Mouse (Mus musculus): ENCODE results near the gene Mag. TPM values are rescaled to one million over a fixed set of nuclear protein-coding genes. Genes with fewer than 3 reads are reported as not detected.
"Not testable (repeated sequence)": the region's sequence is repeated elsewhere in the genome, so short reads cannot be mapped to it uniquely, and the experiment has no call there.

Gene Mag
- polyA plus RNA-seq, 1 experiment from 2014 or later: 0.32 TPM

- Histone ChIP-seq H3K4me1 (replicated peaks) (peaks cover 47% of the 10 kb centered on the region), H3K4me3 (replicated peaks) (peak overlapping the region; percentile 96), H3K9me3 (replicated peaks) (no peaks in the 10 kb centered on the region), H3K9ac (peak overlapping the region; percentile 98; the same call in 1 of the 2 replicates), H3K4me2 (peak overlapping the region; percentile 93), H3K27me3 (no peaks in the 10 kb centered on the region), H3K27ac (replicated peaks) (peak overlapping the region; percentile 93; the same call in 1 of the 2 replicates), H3K36me3 (replicated peaks) (peaks cover 68% of the 10 kb centered on the region)
- WGBS (ENCODE audit: insufficient replicate concordance): 88% methylated on average over 12 of the region's 12 CpGs
- ATAC-seq (ENCODE audit: insufficient read depth): no peak
Observed at GRCm38 (mm10) chr7:30954971-30955520, 40.4 kb upstream of the Mag start.

GRCm38 (mm10) chr7:30954036-30954435 is 39.4 kb upstream of the Mag start:
- H3K36me3 ChIP-seq (replicated peaks): peaks cover 75% of the 10 kb centered on the region
- H3K4me3 ChIP-seq (replicated peaks): no peak overlapping the region
- 71% methylated on average over 3 of the region's 3 CpGs for WGBS (ENCODE audit: insufficient replicate concordance)
- no peak overlapping the region for H3K9ac ChIP-seq
- no peaks in the 10 kb centered on the region for H3K27me3 ChIP-seq
- H3K4me2 ChIP-seq: no peak overlapping the region
- ATAC-seq (ENCODE audit: insufficient read depth): peak; percentile 32
- no peaks in the 10 kb centered on the region for H3K9me3 ChIP-seq (replicated peaks)
- H3K4me1 ChIP-seq (replicated peaks): peaks cover 46% of the 10 kb centered on the region
- H3K27ac ChIP-seq (replicated peaks): peak overlapping the region; percentile 21; the same call in 1 of the 2 replicates

GRCm38 (mm10) chr7:30953459-30953858 is 38.8 kb upstream of the Mag start:
- H3K4me3 ChIP-seq (replicated peaks): no peak overlapping the region

GRCm38 (mm10) chr7:30952441-30953265 is 38.0 kb upstream of the Mag start:
- Histone ChIP-seq H3K4me3 (replicated peaks) (no peak overlapping the region), H3K27me3 (no peaks in the 10 kb centered on the region), H3K4me1 (replicated peaks) (peaks cover 33% of the 10 kb centered on the region), H3K36me3 (replicated peaks) (peaks cover 71% of the 10 kb centered on the region), H3K9me3 (replicated peaks) (no peaks in the 10 kb centered on the region), H3K9ac (no peak overlapping the region), H3K27ac (replicated peaks) (no peak overlapping the region), H3K4me2 (no peak overlapping the region)
- ATAC-seq (ENCODE audit: insufficient read depth): no peak
- WGBS (ENCODE audit: insufficient replicate concordance): 87% methylated on average over 16 of the region's 16 CpGs

More at GRCm38 (mm10) chr7:30953459-30953858, 38.8 kb upstream of the Mag start:
- H3K27me3 ChIP-seq: no peaks in the 10 kb centered on the region
- no peak overlapping the region for H3K9ac ChIP-seq
- H3K27ac ChIP-seq (replicated peaks): no peak overlapping the region
- H3K4me2 ChIP-seq: no peak overlapping the region
- ATAC-seq (ENCODE audit: insufficient read depth): no peak
- peaks cover 73% of the 10 kb centered on the region for H3K36me3 ChIP-seq (replicated peaks)
- 49% methylated on average over 6 of the region's 6 CpGs for WGBS (ENCODE audit: insufficient replicate concordance)
- H3K9me3 ChIP-seq (replicated peaks): no peaks in the 10 kb centered on the region
- H3K4me1 ChIP-seq (replicated peaks): peaks cover 41% of the 10 kb centered on the region

GRCm38 (mm10) chr7:30949902-30950301 is 35.2 kb upstream of the Mag start:
- not testable (repeated sequence) for H3K9me3 ChIP-seq (replicated peaks); H3K4me2 ChIP-seq; H3K27ac ChIP-seq (replicated peaks); H3K9ac ChIP-seq; H3K27me3 ChIP-seq; H3K4me3 ChIP-seq (replicated peaks); ATAC-seq (ENCODE audit: insufficient read depth)
- peaks cover 73% of the 10 kb centered on the region for H3K36me3 ChIP-seq (replicated peaks)
- peaks cover 22% of the 10 kb centered on the region for H3K4me1 ChIP-seq (replicated peaks)
- WGBS (ENCODE audit: insufficient replicate concordance): 79% methylated on average over 3 of the region's 3 CpGs

GRCm38 (mm10) chr7:30945876-30946275 is 31.2 kb upstream of the Mag start:
- H3K4me3 ChIP-seq (replicated peaks): no peak overlapping the region
- no peaks in the 10 kb centered on the region; the same call in 1 of the 2 replicates for H3K4me1 ChIP-seq (replicated peaks)
- no peak for ATAC-seq (ENCODE audit: insufficient read depth)
- H3K9me3 ChIP-seq (replicated peaks): no peaks in the 10 kb centered on the region
- peaks cover 32% of the 10 kb centered on the region for H3K36me3 ChIP-seq (replicated peaks)
- H3K27ac ChIP-seq (replicated peaks): no peak overlapping the region
- H3K4me2 ChIP-seq: no peak overlapping the region
- H3K27me3 ChIP-seq: no peaks in the 10 kb centered on the region
- no peak overlapping the region for H3K9ac ChIP-seq
- 88% methylated on average over 7 of the region's 7 CpGs for WGBS (ENCODE audit: insufficient replicate concordance)

GRCm38 (mm10) chr7:30945466-30945865 is 30.8 kb upstream of the Mag start:
- H3K4me2 ChIP-seq; H3K27me3 ChIP-seq; H3K4me3 ChIP-seq (replicated peaks); H3K27ac ChIP-seq (replicated peaks); H3K9ac ChIP-seq; H3K9me3 ChIP-seq (replicated peaks); H3K4me1 ChIP-seq (replicated peaks): not testable (repeated sequence)
- WGBS (ENCODE audit: insufficient replicate concordance): 82% methylated on average over 7 of the region's 7 CpGs
- peaks cover 28% of the 10 kb centered on the region for H3K36me3 ChIP-seq (replicated peaks)
- ATAC-seq (ENCODE audit: insufficient read depth): peak; percentile 44; the same call in 1 of the 2 replicates

GRCm38 (mm10) chr7:30944706-30945105 is 30.0 kb upstream of the Mag start:
- WGBS (ENCODE audit: insufficient replicate concordance): 52% methylated on average over 2 of the region's 2 CpGs
- H3K4me2 ChIP-seq; H3K9ac ChIP-seq; H3K4me1 ChIP-seq (replicated peaks); H3K4me3 ChIP-seq (replicated peaks); H3K9me3 ChIP-seq (replicated peaks); ATAC-seq (ENCODE audit: insufficient read depth); H3K27me3 ChIP-seq; H3K27ac ChIP-seq (replicated peaks): not testable (repeated sequence)
- H3K36me3 ChIP-seq (replicated peaks): peaks cover 21% of the 10 kb centered on the region

- Histone ChIP-seq H3K36me3 (replicated peaks) (peaks cover 14% of the 10 kb centered on the region), H3K4me2 (no peak within 1 kb of the TSS), H3K4me1 (replicated peaks) (no peaks in the 10 kb centered on the region; the same call in 1 of the 2 replicates), H3K27ac (replicated peaks) (no peak within 1 kb of the TSS), H3K27me3 (no peaks in the 10 kb centered on the region), H3K9ac (no peak within 1 kb of the TSS), H3K4me3 (replicated peaks) (no peak within 1 kb of the TSS), H3K9me3 (replicated peaks) (no peaks in the 10 kb centered on the region)
- peak; percentile 38; the same call in 1 of the 2 replicates for ATAC-seq (ENCODE audit: insufficient read depth)
- 56% methylated on average over 9 of the region's 9 CpGs for WGBS (ENCODE audit: insufficient replicate concordance)
Observed at GRCm38 (mm10) chr7:30943909-30944635, 29.4 kb upstream of the Mag start, which contains the start of gene Hamp. Gene Hamp, minus strand, starts transcription at chr7:30944032.

GRCm38 (mm10) chr7:30942365-30942764 is 27.7 kb upstream of the Mag start:
- not testable (repeated sequence) for ATAC-seq (ENCODE audit: insufficient read depth); H3K9me3 ChIP-seq (replicated peaks); H3K4me2 ChIP-seq; H3K4me3 ChIP-seq (replicated peaks); H3K27ac ChIP-seq (replicated peaks); H3K36me3 ChIP-seq (replicated peaks); H3K27me3 ChIP-seq; H3K4me1 ChIP-seq (replicated peaks); H3K9ac ChIP-seq
- 24% methylated on average over 3 of the region's 3 CpGs for WGBS (ENCODE audit: insufficient replicate concordance)

GRCm38 (mm10) chr7:30940070-30940469 is 25.4 kb upstream of the Mag start:
- H3K4me1 ChIP-seq (replicated peaks); ATAC-seq (ENCODE audit: insufficient read depth); H3K4me3 ChIP-seq (replicated peaks); H3K4me2 ChIP-seq; H3K27me3 ChIP-seq; H3K9me3 ChIP-seq (replicated peaks); H3K9ac ChIP-seq; H3K27ac ChIP-seq (replicated peaks); H3K36me3 ChIP-seq (replicated peaks): not testable (repeated sequence)
- WGBS (ENCODE audit: insufficient replicate concordance): 58% methylated on average over 1 of the region's 1 CpGs

All from liver, embryonic 15.5 days (tissue).